Mouse (Mus musculus): ENCODE results near the gene Plod2. TPM values are rescaled to one million over a fixed set of nuclear protein-coding genes. Genes with fewer than 3 reads are reported as not detected.

Gene Plod2
- total RNA-seq (2021): 1 to 10 TPM; 4.3 to 6.3 TPM

DNA sequence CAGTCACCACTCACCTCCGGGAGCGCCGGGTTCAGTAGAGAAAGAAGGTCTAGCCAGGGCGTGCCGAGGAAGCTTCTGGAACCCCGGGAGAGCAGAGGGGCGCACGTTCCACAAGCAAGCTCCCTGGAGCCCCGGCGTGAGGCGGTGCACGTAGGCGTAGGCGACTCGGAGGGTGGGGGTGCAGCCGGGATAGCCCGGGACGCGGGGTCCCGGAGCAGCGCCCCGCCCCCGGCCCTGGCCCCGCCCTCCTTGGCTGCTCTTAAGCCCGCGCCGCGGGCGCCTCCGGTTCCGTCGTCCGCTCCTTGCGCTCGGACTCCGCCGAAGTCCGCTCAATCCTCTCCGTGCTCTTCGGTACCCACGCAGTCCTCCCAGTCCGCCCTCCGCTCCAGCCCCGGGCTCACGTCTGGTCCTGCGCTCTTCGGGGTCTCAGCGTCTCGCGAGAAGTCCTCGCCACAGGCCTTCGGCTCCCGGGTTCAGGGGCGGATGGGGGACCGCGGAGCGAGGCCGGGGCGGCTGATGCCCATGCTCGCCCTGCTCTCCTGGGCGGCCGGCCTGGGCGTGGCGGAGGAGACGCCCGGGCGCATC, at the start of gene Plod2:
Plod2 (plus strand) TSS at position 247 of the 585 bp plus-strand sequence.
- intact Hi-C loops (cut with DNase I): no loop called here

DNA sequence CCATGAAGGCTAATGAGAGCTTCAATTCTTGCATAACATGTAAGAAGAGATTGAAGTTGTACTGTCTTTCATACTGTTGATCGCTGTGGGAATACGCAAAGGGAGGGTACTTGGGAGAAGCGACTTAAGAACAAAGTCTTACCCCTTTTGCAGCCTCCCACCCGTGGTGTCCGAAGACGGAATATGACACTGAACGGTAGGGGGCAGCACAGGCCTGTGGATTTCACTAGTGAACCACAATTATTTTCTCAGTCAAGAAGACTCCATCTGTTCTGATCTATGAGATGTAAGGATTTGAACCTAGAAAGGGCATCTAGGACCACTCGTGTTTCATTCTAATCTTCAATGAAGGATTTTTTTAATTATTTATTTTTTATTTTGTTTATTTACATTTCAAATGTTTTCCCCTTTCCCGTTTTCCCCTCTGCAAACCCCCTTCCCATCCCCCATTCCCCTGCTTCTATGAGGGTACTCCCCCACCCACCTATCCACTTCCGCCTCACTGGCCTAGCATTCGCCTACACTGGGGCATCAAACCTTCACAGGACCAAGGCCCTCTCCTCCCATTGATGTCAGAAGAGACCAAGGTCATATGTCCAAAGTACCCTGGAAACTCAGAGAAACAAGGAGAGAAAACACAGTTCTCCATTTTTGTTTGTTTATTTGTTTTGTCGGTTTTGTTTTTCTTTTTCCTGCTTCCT, 42.2 kb upstream of the Plod2 start:
- intact Hi-C loops (cut with DNase I): loop anchor here (1.0 to 2.0 kb wide), 2 partner anchors 111 to 379 kb away; no protein-coding TSS in a partner anchor
- peak; percentile 71 to 79 for DNase-seq (ENCODE audit: low spot score in 2 of 2)

More for the DNA sequence above, at the start of gene Plod2:
- peak in 1 of 2 experiments; percentile 34 for DNase-seq (ENCODE audit: low spot score in 2 of 2)

DNA sequence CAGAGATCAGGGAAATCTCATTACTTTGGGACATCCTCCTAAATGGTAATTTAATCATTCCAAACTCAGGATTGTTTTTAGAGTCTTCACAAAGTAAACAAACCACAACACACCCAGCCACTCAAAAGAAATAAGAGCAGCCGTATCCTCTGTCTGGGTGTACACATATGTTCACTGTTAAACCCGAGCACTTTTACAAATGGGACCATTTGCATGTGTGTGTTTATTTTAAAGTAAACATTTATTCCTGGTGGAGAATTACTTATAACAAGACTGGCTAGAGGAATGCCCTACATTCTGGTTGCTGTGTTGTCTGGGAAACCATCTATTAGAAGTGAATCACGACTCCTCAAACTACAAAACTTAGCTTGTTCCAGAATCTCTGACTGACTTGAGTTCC, 37.8 kb upstream of the Plod2 start:
- DNase-seq (ENCODE audit: low spot score in 2 of 2): no peak
- intact Hi-C loops (cut with DNase I): no loop called here

DNA sequence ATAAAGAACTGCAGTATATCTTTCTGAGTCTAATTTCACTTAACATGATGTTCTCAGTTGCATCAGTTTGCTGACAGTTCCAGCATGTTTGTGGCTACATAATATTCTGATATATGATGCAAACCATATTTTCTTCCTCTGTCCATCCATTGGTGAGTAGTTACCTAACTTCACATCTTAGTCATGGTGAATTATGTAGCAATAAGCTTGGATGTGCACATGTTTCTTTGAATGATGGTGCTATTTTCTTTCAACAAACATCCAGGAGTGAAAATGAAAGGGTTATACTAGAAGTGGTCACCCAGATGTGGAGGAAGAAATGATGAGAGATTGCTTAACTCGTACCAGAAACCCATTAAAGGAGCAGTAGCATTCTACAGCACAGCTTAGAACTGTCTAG, 37.1 kb upstream of the Plod2 start:
- DNase-seq (ENCODE audit: low spot score in 2 of 2): no peak
- intact Hi-C loops (cut with DNase I): no loop called here

DNA sequence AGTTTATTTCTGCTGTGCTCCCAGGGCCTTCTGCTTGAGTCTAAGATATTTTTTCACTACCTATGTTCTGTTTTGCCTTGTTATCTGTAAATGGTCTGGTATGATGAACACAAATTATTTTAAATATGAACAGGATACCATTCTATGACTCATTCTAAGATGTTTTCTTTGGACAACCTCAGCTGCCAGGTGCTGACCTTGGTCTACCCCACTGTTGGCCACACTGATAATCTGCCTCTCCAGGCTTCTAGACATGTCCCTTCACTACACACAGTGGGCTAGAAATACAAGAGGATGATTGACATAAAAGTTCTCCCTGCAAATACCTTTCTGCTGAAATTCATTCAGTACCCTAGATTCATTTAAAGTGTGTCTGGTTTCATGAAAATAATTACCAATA, 30.3 kb upstream of the Plod2 start:
- no peak for DNase-seq (ENCODE audit: low spot score in 2 of 2)
- intact Hi-C loops (cut with DNase I): no loop called here

DNA sequence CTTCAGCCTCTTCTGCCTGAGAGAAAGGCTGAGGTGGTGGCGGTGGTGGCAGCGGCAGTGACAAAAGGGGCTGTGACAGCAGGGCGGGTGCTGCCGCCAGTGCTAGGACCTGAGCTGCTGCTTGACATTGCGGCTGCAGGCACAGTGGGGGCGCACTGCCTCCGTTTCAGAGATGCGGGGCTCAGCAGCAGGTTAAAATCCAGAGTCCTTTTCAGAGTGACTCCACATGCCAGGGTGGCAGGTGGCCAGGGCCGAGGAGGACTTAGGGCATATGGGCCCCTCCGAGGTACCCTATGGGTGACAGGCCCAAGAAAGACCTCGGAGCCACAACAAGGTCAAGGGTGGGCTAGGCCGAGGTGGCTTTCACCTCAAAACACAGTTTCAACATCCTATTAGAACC, 25.0 kb upstream of the Plod2 start:
- DNase-seq (ENCODE audit: low spot score in 2 of 2): no peak
- intact Hi-C loops (cut with DNase I): no loop called here

DNA sequence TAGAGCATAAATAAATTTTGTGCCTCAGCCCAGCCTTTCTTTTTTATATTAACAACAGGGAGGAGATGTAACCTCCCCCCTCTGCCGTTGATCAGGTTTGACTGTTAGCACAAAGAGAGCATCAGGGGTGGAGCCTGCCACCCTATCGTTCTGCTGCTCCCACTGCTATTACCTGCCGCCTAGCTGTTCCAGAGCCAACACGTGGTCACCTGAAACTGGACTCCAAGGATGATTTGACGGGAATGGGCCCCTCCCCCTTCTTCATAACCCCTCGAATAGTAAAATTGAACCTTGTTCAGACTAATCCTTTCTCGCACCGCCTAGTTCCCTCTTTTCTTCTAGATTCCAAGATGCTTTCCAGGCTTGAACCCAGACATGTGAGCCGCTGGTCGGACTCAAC, 21.3 kb upstream of the Plod2 start:
- no peak for DNase-seq (ENCODE audit: low spot score in 2 of 2)
- intact Hi-C loops (cut with DNase I): no loop called here

DNA sequence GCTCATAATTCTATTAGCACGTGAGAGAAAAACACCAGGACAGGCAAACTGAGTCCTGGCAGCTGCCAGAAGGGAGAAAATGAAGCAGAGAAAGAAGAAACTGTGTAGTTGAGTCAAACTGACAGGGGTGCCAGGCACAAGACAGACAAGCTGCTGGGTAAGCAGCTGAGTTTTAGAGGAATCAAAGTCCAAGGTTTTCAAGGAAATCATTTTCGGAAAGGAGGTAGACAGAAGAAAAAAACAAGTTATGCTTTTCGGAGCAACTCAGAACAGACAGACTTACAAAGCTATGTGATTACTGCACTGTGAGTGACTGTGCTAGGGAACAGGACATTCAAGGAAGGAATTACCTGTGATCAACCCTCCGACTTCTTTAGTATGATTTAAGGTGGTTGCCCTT, 17.5 kb upstream of the Plod2 start:
- intact Hi-C loops (cut with DNase I): no loop called here
- DNase-seq (ENCODE audit: low spot score in 2 of 2): no peak

DNA sequence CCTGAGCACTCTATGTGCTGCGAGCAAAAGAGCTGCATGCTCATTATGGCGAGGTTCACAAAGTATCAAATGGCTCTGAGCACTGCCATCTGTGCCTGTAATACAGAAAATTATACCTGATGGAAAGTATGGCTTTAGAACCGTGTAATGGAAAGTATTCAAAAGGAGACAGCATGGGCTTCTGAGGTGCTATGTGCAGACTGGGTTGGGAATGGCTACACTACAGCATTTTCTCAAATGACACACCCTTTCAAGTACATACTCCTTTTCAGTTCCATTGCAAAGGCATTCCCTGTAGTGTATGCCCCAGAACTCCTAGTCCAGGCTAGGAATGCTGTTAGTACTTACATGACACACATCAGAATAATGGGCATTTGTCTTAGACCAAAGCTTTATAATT, 12.0 kb upstream of the Plod2 start:
- intact Hi-C loops (cut with DNase I): no loop called here
- DNase-seq (ENCODE audit: low spot score in 2 of 2): no peak

DNA sequence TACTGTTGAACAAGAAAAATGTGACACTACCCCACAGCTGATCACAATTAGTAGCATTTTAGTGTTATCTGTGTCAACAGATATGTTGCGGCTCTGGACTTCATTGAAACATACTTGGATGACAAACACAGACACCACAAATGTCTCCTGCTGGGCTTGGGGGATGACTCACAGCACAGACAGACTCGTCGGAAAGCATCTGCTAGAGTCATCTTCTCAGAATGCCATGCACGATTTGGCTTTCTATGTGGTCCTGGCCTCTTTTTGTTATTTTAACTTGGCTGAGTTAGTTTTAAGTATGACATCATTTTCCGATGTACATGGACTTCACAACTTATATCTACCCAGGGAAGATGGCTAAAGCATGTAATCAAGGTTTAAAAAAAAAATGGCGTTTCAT, 4.3 kb upstream of the Plod2 start:
- peak in 1 of 2 experiments; percentile 65 for DNase-seq (ENCODE audit: low spot score in 2 of 2)
- intact Hi-C loops (cut with DNase I): no loop called here

DNA sequence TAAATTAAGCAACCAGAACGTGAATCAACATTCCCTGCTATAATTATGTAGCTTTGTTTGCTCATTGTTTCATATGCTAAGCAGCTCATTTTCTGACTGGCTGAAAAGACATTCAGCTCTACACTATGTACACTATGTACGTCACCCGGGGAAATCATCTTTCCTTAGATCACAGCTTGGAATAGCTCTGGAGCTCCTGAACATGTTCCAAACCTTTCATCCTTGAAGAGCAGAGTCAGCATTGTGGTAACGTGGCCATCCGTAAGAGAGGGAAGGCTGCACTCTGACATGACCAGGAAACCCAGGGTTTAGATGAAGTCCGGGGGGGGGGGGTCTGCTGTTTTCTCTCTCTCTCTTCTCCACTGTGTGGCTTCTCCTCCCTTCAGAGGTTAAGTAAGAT, 3.8 kb upstream of the Plod2 start:
- intact Hi-C loops (cut with DNase I): no loop called here
- peak in 1 of 2 experiments; percentile 33 for DNase-seq (ENCODE audit: low spot score in 2 of 2)

DNA sequence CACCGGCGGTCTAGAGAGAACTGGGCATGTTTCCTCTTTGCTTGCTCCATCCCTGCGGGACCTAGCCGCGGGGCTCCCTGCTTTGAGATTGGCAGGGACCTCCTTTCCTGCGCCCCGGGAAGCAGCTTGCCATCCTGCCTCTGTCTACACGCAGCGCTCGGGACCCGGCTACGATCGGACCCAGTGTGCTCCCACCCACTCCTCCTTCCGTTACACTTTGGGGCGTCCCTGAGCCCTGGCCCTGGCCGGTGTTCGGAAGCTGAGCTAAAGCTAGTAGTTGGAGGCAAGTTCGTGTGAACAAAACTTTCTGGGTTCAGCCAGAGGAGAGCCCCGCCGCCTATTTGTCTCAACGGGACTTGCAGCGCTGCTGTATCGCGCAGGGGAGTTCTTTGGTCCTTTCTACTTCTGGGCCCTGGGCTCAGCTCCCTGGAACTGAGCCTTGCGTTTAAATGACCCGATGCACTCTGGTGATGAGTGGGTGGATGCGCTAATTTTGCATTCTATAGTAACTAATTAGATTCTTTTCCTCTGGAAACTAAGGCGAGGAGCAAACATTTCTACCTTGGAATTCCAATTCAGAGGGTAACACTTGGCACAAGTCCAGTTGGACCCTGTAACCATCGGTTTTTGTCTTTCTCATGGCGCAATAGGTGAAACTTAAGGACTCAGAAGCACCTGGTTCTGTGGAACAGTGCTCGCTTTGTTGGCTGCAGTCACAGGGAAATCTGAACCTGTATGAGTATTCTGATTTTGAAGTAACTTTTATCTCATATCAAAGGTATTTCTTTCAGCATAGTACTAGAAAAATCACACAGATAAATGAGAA, 781 bp downstream of the Plod2 start:
- peak; percentile 21 to 32 for DNase-seq (ENCODE audit: low spot score in 2 of 2)
- intact Hi-C loops (cut with DNase I): no loop called here

DNA sequence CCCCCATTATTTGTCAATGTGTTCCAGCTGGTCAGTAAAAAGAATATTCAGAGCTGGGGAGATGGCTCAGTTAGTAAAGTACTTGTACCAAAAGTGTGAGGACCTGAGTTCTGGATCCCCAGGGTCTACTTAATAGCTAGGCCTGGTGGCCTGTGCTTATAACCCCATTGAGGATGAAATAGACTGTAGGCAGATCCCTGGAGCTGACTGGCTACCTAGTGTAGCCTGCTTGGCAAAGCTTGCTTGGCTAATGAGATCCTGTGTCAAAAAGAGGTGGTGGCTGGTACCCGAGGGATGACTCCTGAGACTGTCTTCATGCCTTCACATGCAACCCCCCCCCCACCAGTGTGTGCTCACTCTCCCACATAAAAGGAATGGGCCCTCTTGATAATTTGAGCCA, 2.1 kb downstream of the Plod2 start:
- intact Hi-C loops (cut with DNase I): no loop called here
- DNase-seq (ENCODE audit: low spot score in 2 of 2): no peak

DNA sequence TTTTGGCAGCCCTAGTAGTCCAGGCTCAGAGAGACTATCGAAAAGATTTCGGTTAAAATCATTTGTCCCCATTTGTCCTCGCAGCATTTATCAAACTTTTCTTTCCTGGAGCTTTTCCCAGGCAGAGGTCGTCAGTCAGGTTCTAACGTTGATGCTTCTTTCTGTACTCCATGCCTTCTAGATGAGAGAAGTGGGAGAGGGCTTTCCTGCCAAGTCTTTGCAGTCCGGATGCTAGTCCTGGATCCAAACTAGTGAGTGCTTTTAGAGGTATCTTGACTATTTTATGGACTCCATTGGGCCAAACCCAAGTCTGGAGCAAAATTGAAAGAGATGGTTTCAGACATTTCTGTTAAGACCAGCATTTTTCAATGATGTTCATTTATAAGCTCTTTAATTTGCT, 3.0 kb downstream of the Plod2 start:
- intact Hi-C loops (cut with DNase I): no loop called here

DNA sequence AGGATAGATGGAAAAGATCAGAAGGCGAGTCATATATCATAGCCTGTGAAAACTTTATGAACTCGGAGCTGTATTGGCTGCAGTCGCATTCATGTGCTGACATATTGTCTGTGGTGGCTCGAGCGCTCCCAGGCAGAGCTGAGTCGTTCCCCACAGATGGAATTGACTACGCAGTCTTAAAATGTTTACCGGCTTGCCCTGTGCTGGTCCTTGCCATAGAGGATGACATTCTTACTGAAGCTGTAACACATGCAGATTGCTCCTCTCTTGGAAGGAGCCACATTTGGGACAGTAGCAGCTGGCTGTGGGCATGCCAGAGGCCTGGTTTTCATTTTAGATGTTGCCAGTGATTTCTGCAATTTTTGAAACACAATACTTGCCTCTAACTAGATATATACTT, 4.4 kb downstream of the Plod2 start:
- intact Hi-C loops (cut with DNase I): no loop called here
- no peak for DNase-seq (ENCODE audit: low spot score in 2 of 2)

More for the DNA sequence above, 3.0 kb downstream of the Plod2 start:
- no peak for DNase-seq (ENCODE audit: low spot score in 2 of 2)

DNA sequence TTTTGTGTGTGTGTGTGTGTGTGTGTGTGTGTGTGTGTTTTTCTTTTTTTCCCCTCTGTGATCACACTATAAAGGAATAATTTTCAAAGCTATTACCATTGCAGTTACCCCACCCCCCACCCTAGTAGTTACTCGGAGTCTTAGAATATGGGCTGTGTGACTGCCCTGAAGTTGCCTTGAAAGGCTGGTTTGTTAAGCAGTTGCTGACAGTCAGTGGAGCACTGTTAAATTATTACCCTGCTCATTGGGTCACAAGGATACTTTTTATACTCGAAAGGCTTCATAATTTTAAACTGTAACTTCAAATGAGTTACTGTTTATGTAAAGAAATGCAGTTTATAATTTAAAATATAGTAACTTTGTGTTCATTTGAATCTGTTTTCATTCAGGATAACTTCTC, 5.1 kb downstream of the Plod2 start:
- DNase-seq (ENCODE audit: low spot score in 2 of 2): no peak
- intact Hi-C loops (cut with DNase I): no loop called here

DNA sequence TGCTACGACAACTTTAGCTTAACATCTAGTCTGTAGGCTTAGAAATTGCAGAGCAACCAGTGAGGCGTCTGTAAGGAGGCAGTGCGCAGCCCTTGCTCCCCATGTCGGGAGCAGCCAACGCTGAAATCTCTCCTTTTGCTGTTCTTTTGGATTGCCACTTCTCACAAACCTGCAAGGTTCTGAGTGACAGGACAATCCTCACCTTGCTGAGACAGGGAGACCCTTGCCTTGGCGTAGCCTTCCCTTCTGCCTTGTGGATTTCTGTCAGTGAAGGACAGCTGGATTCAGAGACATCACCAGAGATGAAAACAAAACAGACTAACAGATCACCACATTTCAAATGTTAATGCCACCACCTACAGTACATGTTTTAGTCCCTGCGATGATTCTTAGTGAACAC, 5.8 kb downstream of the Plod2 start:
- intact Hi-C loops (cut with DNase I): no loop called here
- no peak for DNase-seq (ENCODE audit: low spot score in 2 of 2)

DNA sequence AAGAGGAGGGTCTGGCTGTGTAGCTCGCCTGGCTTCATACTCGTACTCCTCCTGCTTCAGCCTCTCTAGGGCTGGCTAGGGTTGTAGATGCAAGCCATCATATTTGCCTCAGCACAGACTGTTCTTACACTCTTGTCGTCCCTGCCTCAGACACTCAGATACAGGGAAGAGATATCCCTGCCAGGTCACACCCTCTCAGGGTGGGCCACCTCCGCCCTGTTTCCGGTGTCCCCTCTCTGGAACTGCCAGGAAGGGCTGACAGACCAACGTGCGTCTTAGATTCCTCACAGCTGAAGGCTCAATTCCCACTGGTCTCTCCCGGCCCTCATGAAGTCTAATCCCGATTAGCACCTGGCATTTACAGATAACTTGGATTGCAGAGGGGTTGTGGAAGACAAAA, 6.6 kb downstream of the Plod2 start:
- no peak for DNase-seq (ENCODE audit: low spot score in 2 of 2)
- intact Hi-C loops (cut with DNase I): no loop called here

DNA sequence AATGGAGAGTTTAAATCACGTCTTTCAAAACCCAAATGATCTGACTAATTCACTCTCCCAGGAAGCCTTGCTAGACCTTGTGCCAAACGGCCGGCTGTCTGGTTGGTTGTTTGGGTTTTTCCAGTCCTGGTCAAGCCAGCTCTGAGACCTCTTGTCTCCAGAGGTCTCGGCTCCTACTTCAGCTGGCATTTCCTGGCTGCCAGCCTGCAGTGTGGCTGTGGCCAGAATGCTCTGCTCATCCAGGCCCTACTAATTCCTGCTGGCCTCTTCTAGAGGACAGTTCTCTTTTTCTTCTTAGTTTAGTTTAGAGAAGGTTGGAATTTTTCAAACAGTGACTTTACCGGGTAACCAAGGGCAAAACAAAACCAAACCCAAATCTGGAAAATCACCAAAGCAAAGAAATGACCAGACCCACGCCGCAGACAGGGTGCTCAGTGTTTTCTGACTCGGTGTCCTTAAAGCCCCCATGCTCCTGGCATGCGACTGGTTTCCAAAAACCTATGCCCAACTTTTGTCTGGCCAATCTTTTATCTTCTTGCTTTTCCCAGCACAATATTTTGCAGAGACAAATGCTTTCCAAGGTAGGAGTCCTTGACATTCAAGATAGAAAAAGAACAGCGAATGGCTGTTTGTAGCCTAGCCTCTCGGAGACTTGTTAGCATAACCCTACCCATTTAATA, 7.9 kb downstream of the Plod2 start:
- DNase-seq (ENCODE audit: low spot score in 2 of 2): peak in 1 of 2 experiments; percentile 21
- intact Hi-C loops (cut with DNase I): no loop called here

DNA sequence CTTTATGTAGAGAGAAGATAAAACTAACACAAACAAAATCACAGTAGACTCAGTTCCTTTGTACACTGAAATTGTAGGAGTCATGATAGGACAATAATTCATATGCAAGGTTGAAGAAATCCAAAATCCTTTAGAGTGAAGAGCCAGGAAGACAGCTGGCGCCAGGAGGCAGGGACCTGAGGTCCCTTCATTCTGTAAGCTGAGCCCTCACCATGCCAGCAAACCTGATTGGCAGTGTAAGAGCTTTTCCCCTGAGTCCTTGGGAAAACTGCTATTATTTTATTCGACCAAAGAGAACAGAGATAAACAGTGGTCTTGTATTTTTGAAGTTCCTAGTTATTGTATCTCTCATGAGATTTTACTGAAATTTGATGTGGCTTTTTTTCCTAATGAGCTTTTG, 9.0 kb downstream of the Plod2 start:
- no peak for DNase-seq (ENCODE audit: low spot score in 2 of 2)
- intact Hi-C loops (cut with DNase I): no loop called here
